14 mouse cellular contexts compared by ENCODE assay signal in genomic region chr1:135619130-135619529, GRCm38 (mm10). TPM values are rescaled to one million over a fixed set of nuclear protein-coding genes. Genes with fewer than 3 reads are reported as not detected.
DNase-seq lines count a peak whose midpoint lies in the region; ATAC-seq and TF ChIP-seq lines count a peak whose summit lies in the region.
"Had no signal": no experiment of that assay in that cellular context is flagged by ENCODE, and none has a peak within 500 bp of the region (broad histone marks: within the 10 kb centered on the region; RNA-seq: fewer than 3 reads in every experiment).

No protein-coding gene starts in this region.

- TF ChIP-seq CTCF in left cerebral cortex, adult 2 months (IDR thresholded peaks at IDR 0.05): no peak
- no peak for TF ChIP-seq CTCF in brain, embryonic 14.5 days (IDR thresholded peaks at IDR 0.05; ENCODE audit: borderline replicate concordance, extremely low read depth, insufficient read depth, insufficient read length)

- peaks cover 33% of the 10 kb centered on the region for H3K4me1 ChIP-seq in heart, embryonic 12.5 days (replicated peaks)

- peak; percentile 74 to 85 for DNase-seq in cerebellum, postnatal 10 days
- no peak for DNase-seq in cerebellum, adult 9-11 months
- no peak for DNase-seq in heart, adult 18-20 months
- no peak for DNase-seq in left cerebral cortex, adult 2 months (ENCODE audit: extremely low spot score in 1 of 2, low spot score in 2 of 2)
- no peak for DNase-seq in left cerebral cortex, postnatal 10 days (ENCODE audit: extremely low spot score in 1 of 2, low spot score in 2 of 2)
- peak; percentile 55 for DNase-seq in brain, embryonic 14.5 days (ENCODE audit: low read depth)
- DNase-seq in MN1 (ENCODE audit: low spot score): no peak
- DNase-seq: cerebellum, postnatal 36 days; gastrocnemius, postnatal 10 days had no signal

- intact Hi-C loops in left cerebral cortex, adult 2 months (cut with DNase I): loop anchor here (5.0 kb wide), 1 partner anchor 62 kb away; no protein-coding TSS in a partner anchor
- intact Hi-C loops in left cerebral cortex, postnatal 10 days (cut with DNase I): no loop called here

- H3K4me3 ChIP-seq in heart, embryonic 12.5 days: no peak overlapping the region
- no peak overlapping the region for H3K4me3 ChIP-seq in left cerebral cortex, adult 2 months
- H3K4me3 ChIP-seq: embryonic facial prominence, embryonic 12.5 days; heart, embryonic 15.5 days; limb, embryonic 13.5 days; megakaryocyte, embryonic 14.5 days had no signal

- no peak overlapping the region for H3K4me2 ChIP-seq in heart, embryonic 12.5 days
- H3K4me2 ChIP-seq: embryonic facial prominence, embryonic 12.5 days; heart, embryonic 15.5 days; limb, embryonic 13.5 days had no signal

- no peaks in the 10 kb centered on the region for H3K27me3 ChIP-seq in heart, embryonic 12.5 days (replicated peaks)
- H3K27me3 ChIP-seq: embryonic facial prominence, embryonic 12.5 days; heart, embryonic 15.5 days; limb, embryonic 13.5 days; megakaryocyte, embryonic 14.5 days had no signal

- TF ChIP-seq POLR2A in brain, embryonic 14.5 days (IDR thresholded peaks at IDR 0.05; ENCODE audit: borderline replicate concordance, extremely low read depth, insufficient read depth, insufficient read length, poor library complexity, severe bottlenecking): no peak

- no peaks in the 10 kb centered on the region for H3K9me3 ChIP-seq in heart, embryonic 12.5 days (replicated peaks)
- H3K9me3 ChIP-seq: embryonic facial prominence, embryonic 12.5 days; heart, embryonic 15.5 days; limb, embryonic 13.5 days; megakaryocyte, embryonic 14.5 days had no signal

- no peak for ATAC-seq in heart, embryonic 12.5 days (ENCODE audit: insufficient number of reproducible peaks, low FRiP score)

- 0 out of 2 replicates have a peak overlapping the region, but pooled peaks have one; percentile 37 for H3K27ac ChIP-seq in heart, embryonic 12.5 days (ENCODE audit: poor library complexity, severe bottlenecking)
- H3K27ac ChIP-seq in left cerebral cortex, adult 2 months: peak overlapping the region; percentile 24; the same call in 1 of the 2 replicates
- H3K27ac ChIP-seq: embryonic facial prominence, embryonic 12.5 days; limb, embryonic 13.5 days had no signal

- WGBS in heart, embryonic 12.5 days: 52% methylated on average over 7 of the region's 7 CpGs

- no peak overlapping the region for H3K9ac ChIP-seq in heart, embryonic 12.5 days
- H3K9ac ChIP-seq: embryonic facial prominence, embryonic 12.5 days; heart, embryonic 15.5 days; limb, embryonic 13.5 days had no signal

- H3K36me3 ChIP-seq in heart, embryonic 12.5 days: no peaks in the 10 kb centered on the region
- H3K36me3 ChIP-seq: embryonic facial prominence, embryonic 12.5 days; heart, embryonic 15.5 days; limb, embryonic 13.5 days had no signal

RNA-seq across cellular contexts. Expression of gene Nav1, which starts 12.0 kb away (rescaled TPM):
- 38.9 and 45.1 TPM in 2 replicates for polyA plus RNA-seq in heart, embryonic 12.5 days (2016; fragmentation: Nextera tagmentation; extraction: Ambion mirVana)
- 10 to 100 TPM; 16.3 to 16.7 TPM for total RNA-seq in heart, adult 18-20 months (2021)
- total RNA-seq in left cerebral cortex, adult 2 months (2021): 10 to 100 TPM; 55.4 to 68.4 TPM
- total RNA-seq in left cerebral cortex, postnatal 10 days (2021): 100 to 1,000 TPM; 227 to 238 TPM
- polyA plus RNA-seq in brain, embryonic 14.5 days (2012; rRNA removed): 54.0 and 92.9 TPM in 2 replicates

Comparison
In these comparisons a context has a peak if more than half of its experiments do, and no peak if none do; other contexts are left out.
1. DNase-seq: peak in cerebellum, postnatal 10 days (2 of 2) and brain, embryonic 14.5 days (single experiment); none in cerebellum, adult 9-11 months (single experiment), heart, adult 18-20 months (0 of 2), left cerebral cortex, adult 2 months (0 of 2), left cerebral cortex, postnatal 10 days (0 of 2) and MN1 (single experiment).